23 mouse cellular contexts compared by ENCODE assay signal in genomic region chr1:63869342-63869741, GRCm38 (mm10).
A peak's percentile ranks its signal among the peaks of the same experiment; 100 is the strongest.
DNase-seq lines count a peak whose midpoint lies in the region; ATAC-seq and TF ChIP-seq lines count a peak whose summit lies in the region.
"Had no signal": no experiment of that assay in that cellular context is flagged by ENCODE, and none has a peak within 500 bp of the region (broad histone marks: within the 10 kb centered on the region; RNA-seq: fewer than 3 reads in every experiment).

No protein-coding gene starts in this region.

- H3K4me1 ChIP-seq in cerebellum, adult 2 months (ENCODE audit: control insufficient read depth, insufficient read depth, low read length) = no peaks in the 10 kb centered on the region
- no peaks in the 10 kb centered on the region for H3K4me1 ChIP-seq in limb, embryonic 10.5 days
- H3K4me1 ChIP-seq: embryonic facial prominence, embryonic 13.5 days; forebrain, embryonic 12.5 days; heart, embryonic 10.5 days; hindbrain, embryonic 13.5 days had no signal

- intact Hi-C loops in heart, postnatal 14 days (cut with DNase I) = no loop called here

- H3K4me3 ChIP-seq in cerebellum, adult 2 months (replicated peaks; ENCODE audit: insufficient read depth, low read depth, low read length) = no peak overlapping the region
- H3K4me3 ChIP-seq in limb, embryonic 10.5 days = no peak overlapping the region
- H3K4me3 ChIP-seq: embryonic facial prominence, embryonic 13.5 days; forebrain, embryonic 12.5 days; heart, embryonic 10.5 days; hindbrain, embryonic 13.5 days had no signal

- no peak overlapping the region for H3K27ac ChIP-seq in cerebellum, adult 2 months (ENCODE audit: insufficient read depth, low read length)
- H3K27ac ChIP-seq in limb, embryonic 10.5 days = no peak overlapping the region
- H3K27ac ChIP-seq: embryonic facial prominence, embryonic 13.5 days; forebrain, embryonic 12.5 days; heart, embryonic 10.5 days; hindbrain, embryonic 13.5 days; hindbrain, postnatal 0 days had no signal

- TF ChIP-seq CTCF in cerebellum, adult 2 months (IDR thresholded peaks at IDR 0.05; ENCODE audit: borderline replicate concordance, insufficient read depth, low read depth, low read length) = peak; percentile 47; the same call in 1 of the 2 replicates

- no peaks in the 10 kb centered on the region for H3K36me3 ChIP-seq in limb, embryonic 10.5 days
- H3K36me3 ChIP-seq: embryonic facial prominence, embryonic 13.5 days; forebrain, embryonic 12.5 days; G1E; heart, embryonic 10.5 days; hindbrain, embryonic 13.5 days had no signal

- no peak for TF ChIP-seq POLR2A in cerebellum, adult 2 months (IDR thresholded peaks at IDR 0.05; ENCODE audit: borderline replicate concordance, insufficient read depth, low read length)

- no peaks in the 10 kb centered on the region for H3K9me3 ChIP-seq in limb, embryonic 10.5 days (replicated peaks)
- H3K9me3 ChIP-seq: embryonic facial prominence, embryonic 13.5 days; forebrain, embryonic 12.5 days; G1E; heart, embryonic 10.5 days; hindbrain, embryonic 13.5 days had no signal

- no peaks in the 10 kb centered on the region for H3K27me3 ChIP-seq in cerebellum, adult 2 months (ENCODE audit: control insufficient read depth, insufficient read depth, low read length)
- H3K27me3 ChIP-seq in limb, embryonic 10.5 days (ENCODE audit: low read depth, poor library complexity, severe bottlenecking) = no peaks in the 10 kb centered on the region
- H3K27me3 ChIP-seq: embryonic facial prominence, embryonic 13.5 days; forebrain, embryonic 12.5 days; hindbrain, embryonic 13.5 days had no signal

- WGBS in cerebellum, adult 2 months = 32% methylated on average over 2 of the region's 2 CpGs
- 83% methylated on average over 2 of the region's 2 CpGs for WGBS in limb, embryonic 10.5 days

- no peak for DNase-seq in cerebellum, postnatal 4 days (ENCODE audit: low spot score in 2 of 2)
- DNase-seq in brain, adult 2 months (ENCODE audit: low read depth, low spot score) = peak; percentile 73
- peak; percentile 23 to 52 for DNase-seq in cerebellum, adult 2 months
- peak; percentile 7 to 22 for DNase-seq in cerebellum, postnatal 14 days
- no peak for DNase-seq in heart, postnatal 14 days
- no peak for DNase-seq in limb, embryonic 10.5 days (ENCODE audit: low spot score)
- DNase-seq in left cerebral cortex, adult 18-20 months (ENCODE audit: low spot score in 2 of 2) = no peak
- DNase-seq: adrenal gland, postnatal 14 days; B cell, adult 2 months; forebrain, postnatal 0 days; gastrocnemius, postnatal 10 days; heart, adult 18-20 months; heart, postnatal 10 days; kidney, adult 11 months had no signal

- ATAC-seq in cerebellum, adult (ENCODE audit: insufficient number of reproducible peaks, low FRiP score, low TSS enrichment) = peak; percentile 66; the same call in 1 of the 2 replicates
- ATAC-seq: activated CD4-positive, CD25-positive, alpha-beta regulatory T cell, adult 4 months; CD4-positive, CD25-positive, alpha-beta regulatory T cell, adult 4 months; forebrain, postnatal 0 days; hindbrain, postnatal 0 days had no signal

Comparison
In these comparisons a context has a peak if more than half of its experiments do, and no peak if none do; other contexts are left out.
1. DNase-seq: peak in brain, adult 2 months (single experiment), cerebellum, adult 2 months (2 of 2) and cerebellum, postnatal 14 days (2 of 2); none in cerebellum, postnatal 4 days (0 of 2), heart, postnatal 14 days (0 of 2), limb, embryonic 10.5 days (single experiment) and left cerebral cortex, adult 18-20 months (0 of 2).